Mouse (Mus musculus) midbrain, postnatal 0 days (tissue): ENCODE results near the gene Ppfibp1. TPM values are rescaled to one million over a fixed set of nuclear protein-coding genes. Genes with fewer than 3 reads are reported as not detected.
A peak's percentile ranks its signal among the peaks of the same experiment; 100 is the strongest.

Experiments used
- ATAC-seq: fragments of 200-750 bp; cut with Nextera tagmentation; 2 replicates; pipeline ENCODE4 v1.8.0; 2017; ENCODE audit warnings: moderate number of reproducible peaks, mild to moderate bottlenecking, moderate TSS enrichment, moderate library complexity; ENCODE audit not compliant: low FRiP score
- DNase-seq: peaks from one replicate; pipeline ENCODE4 v3.0.0-alpha.2; 2015; ENCODE audit warnings: low spot score
- H3K27ac ChIP-seq: fragments of 300-500 bp; sonication (generic); 2 replicates; pipeline ENCODE4 v1.5.1; 2014; ENCODE audit warnings: low read depth, mild to moderate bottlenecking, low read length, mixed read lengths
- H3K27me3 ChIP-seq: fragments of 300-500 bp; sonication (generic); 2 replicates; pipeline ENCODE4 v1.6.1; 2014; ENCODE audit warnings: low read length, control low read depth, mixed read lengths; ENCODE audit not compliant: insufficient read depth
- H3K36me3 ChIP-seq: fragments of 300-500 bp; sonication (generic); 2 replicates; pipeline ENCODE4 v1.6.1; 2014; ENCODE audit warnings: low read length, control low read depth, mixed read lengths; ENCODE audit not compliant: insufficient read depth
- H3K4me1 ChIP-seq: fragments of 300-500 bp; sonication (generic); 2 replicates; pipeline ENCODE4 v1.6.1; 2014; ENCODE audit warnings: mild to moderate bottlenecking, control low read depth, antibody characterized with exemption, low read length, mixed read lengths; ENCODE audit not compliant: insufficient read depth
- H3K4me2 ChIP-seq: fragments of 300-500 bp; sonication (generic); 2 replicates; pipeline ENCODE4 v1.6.1; 2014; ENCODE audit warnings: low read depth, mild to moderate bottlenecking, low read length, mixed read lengths; ENCODE audit not compliant: poor library complexity, severe bottlenecking
- H3K4me3 ChIP-seq: fragments of 300-500 bp; sonication (generic); 2 replicates; pipeline ENCODE4 v1.5.1; 2014; ENCODE audit warnings: low read depth, mild to moderate bottlenecking, low read length, moderate library complexity
- H3K9ac ChIP-seq: fragments of 300-500 bp; sonication (generic); replicated peaks from 2 replicates; pipeline ENCODE4 v1.6.1; 2014; ENCODE audit warnings: mild to moderate bottlenecking, low read length, moderate library complexity, mixed read lengths; ENCODE audit not compliant: poor library complexity, severe bottlenecking
- H3K9me3 ChIP-seq: fragments of 300-500 bp; sonication (generic); 2 replicates; pipeline ENCODE4 v1.6.1; 2016; ENCODE audit warnings: low read length, control low read depth
- CTCF ChIP-seq: IDR thresholded peaks from 2 replicates; pipeline ENCODE4 v1.5.1; 2016; ENCODE audit warnings: antibody characterized with exemption, mild to moderate bottlenecking
- WGBS: fragments of 180-500 bp; shearing (Covaris S2); extraction: QIAGEN DNeasy Blood & Tissue Kit; methylation state at CpG from one replicate; pipeline ENCODE4 v1.1.7; 2014; 5-methylcytosine and 5-hydroxymethylcytosine counted together
- polyA plus RNA-seq: library from polyadenylated mRNA; unstranded; fragments of >200 nt; fragmentation: Nextera tagmentation; extraction: Ambion mirVana; gene quantifications from 2 replicates; pipeline ENCODE4 v1.2.1, GENCODE M21; 2015
- total RNA-seq: library from RNA; depleted of rRNA; stranded (reverse); fragments of >200 nt; gene quantifications from 2 replicates; pipeline ENCODE4 v1.2.3, GENCODE M21; 2014

Ppfibp1 gene
- total and polyA plus RNA-seq, 2 experiments from 2014 or later = 23.7 to 25.4 TPM

DNA sequence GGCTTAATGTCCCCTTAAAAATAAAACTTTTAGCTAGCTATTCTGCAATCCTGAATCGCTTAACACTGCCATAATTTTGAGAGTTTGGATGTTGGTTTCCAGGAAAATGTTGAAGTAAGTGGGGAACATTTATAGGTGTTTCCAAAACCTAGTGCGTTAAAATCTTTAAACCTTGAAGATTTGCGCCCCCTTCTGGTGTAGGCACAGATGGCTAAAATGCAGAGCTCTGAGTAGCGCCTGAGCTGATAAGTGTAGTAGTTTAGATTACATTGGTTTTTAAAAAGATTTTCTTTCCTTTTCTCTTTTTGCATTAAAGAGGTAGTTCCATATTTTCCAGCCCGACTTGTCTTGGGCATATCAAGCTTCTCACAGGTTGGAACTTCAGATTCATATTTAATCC, 105.9 kb downstream of the Ppfibp1 start:
- no peak overlapping the region for H3K4me2 ChIP-seq
- no peak overlapping the region for H3K4me3 ChIP-seq
- peak; percentile 76 for DNase-seq
- WGBS = 44% methylated on average over 5 of the region's 5 CpGs
- no peaks in the 10 kb centered on the region for H3K27me3 ChIP-seq
- H3K9ac ChIP-seq = no peak overlapping the region
- no peaks in the 10 kb centered on the region for H3K4me1 ChIP-seq
- no peak for ATAC-seq
- H3K36me3 ChIP-seq = no peaks in the 10 kb centered on the region
- TF ChIP-seq CTCF = peak; percentile 79
- no peak overlapping the region for H3K27ac ChIP-seq
- no peaks in the 10 kb centered on the region for H3K9me3 ChIP-seq

DNA sequence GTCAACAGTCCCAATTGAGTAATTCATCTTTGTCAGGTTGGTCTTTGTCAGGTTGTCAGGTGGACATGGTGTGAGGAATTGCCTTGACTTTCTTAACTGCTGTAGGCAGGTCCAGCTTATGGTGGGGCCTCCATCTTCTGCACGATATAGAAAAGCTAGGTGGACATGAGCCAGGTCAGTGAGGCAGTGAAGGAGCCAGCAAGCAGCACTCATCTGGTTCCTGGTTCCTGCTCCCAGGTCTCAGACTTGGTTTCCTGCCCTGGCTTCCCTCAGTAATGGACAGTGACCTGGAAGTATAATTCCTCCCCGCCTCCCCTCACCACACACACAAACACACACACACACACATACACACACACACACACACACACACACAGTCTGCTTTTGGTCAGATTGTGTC, 107.1 kb downstream of the Ppfibp1 start:
- 58% methylated on average over 2 of the region's 2 CpGs for WGBS
- H3K27me3 ChIP-seq = no peaks in the 10 kb centered on the region
- no peaks in the 10 kb centered on the region for H3K4me1 ChIP-seq
- no peak for ATAC-seq
- H3K4me3 ChIP-seq = no peak overlapping the region
- H3K9me3 ChIP-seq = no peaks in the 10 kb centered on the region
- no peak for DNase-seq
- no peak overlapping the region for H3K4me2 ChIP-seq
- no peak overlapping the region for H3K27ac ChIP-seq
- H3K9ac ChIP-seq = no peak overlapping the region
- TF ChIP-seq CTCF = no peak
- H3K36me3 ChIP-seq = no peaks in the 10 kb centered on the region

DNA sequence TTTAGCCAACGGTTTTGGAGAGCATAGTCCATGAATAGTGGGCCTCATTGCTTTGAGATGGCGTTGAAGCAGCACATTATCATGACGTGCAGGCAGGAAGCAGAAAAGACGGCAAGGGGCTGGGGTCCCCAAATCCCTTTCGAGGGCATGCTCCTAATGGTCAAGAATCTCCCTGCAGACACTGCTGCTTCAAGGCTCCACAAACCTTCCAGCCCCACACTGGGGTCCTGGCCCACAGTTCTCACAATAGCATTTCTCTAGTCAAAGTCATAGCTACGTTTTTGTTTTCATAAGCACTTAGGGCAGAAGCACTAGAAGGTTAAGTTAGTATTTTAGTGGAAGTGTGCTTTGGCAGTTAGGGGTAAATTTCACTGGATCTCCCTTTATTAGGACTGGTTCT, 107.6 kb downstream of the Ppfibp1 start:
- no peak for ATAC-seq
- no peak overlapping the region for H3K27ac ChIP-seq
- H3K4me2 ChIP-seq = no peak overlapping the region
- H3K9me3 ChIP-seq = no peaks in the 10 kb centered on the region
- DNase-seq = no peak
- 77% methylated on average over 6 of the region's 6 CpGs for WGBS
- no peak for TF ChIP-seq CTCF
- H3K36me3 ChIP-seq = no peaks in the 10 kb centered on the region
- no peak overlapping the region for H3K9ac ChIP-seq
- no peaks in the 10 kb centered on the region for H3K4me1 ChIP-seq
- no peaks in the 10 kb centered on the region for H3K27me3 ChIP-seq
- H3K4me3 ChIP-seq = no peak overlapping the region

DNA sequence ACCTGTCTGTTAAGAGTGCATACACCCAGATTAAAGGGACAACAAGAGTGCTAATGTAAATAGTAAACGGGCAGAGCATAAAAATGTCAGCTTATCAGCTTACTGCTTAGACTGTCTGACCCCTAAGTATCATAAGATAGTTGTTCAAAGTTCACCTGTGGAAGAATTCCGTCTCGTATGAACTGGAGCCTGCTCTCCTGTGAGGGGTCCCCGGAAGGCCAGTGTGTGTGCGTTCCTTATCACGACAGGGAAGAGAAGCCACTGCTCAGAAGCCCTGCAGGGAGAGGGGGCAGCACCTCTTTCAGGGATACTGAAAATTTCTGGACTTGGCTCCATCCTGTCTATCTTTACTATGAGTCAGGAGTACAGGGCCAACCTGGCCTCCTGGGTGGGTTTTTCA, 108.7 kb downstream of the Ppfibp1 start:
- 90% methylated on average over 6 of the region's 6 CpGs for WGBS

DNA sequence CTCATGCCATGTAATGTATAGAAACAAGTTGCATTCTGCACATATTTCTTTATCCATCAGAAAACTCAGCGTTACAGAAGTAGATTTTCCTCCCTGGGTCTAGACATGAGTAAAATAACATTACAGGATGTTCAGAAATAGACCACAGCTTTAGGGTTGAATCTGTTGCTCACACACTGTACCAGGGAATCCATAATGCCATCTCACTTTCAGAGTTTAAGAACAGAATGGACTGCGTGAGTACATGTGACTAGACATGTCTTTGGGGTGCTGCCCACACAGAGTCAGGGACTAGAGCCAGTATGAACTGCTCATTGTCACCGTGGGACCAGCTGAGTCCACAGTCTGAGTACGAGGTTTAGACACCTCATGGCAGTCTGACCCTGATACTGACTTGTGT, 110.4 kb downstream of the Ppfibp1 start:
- H3K9me3 ChIP-seq = no peaks in the 10 kb centered on the region
- no peaks in the 10 kb centered on the region for H3K27me3 ChIP-seq
- no peak overlapping the region for H3K9ac ChIP-seq
- ATAC-seq = no peak
- no peaks in the 10 kb centered on the region for H3K4me1 ChIP-seq
- H3K4me2 ChIP-seq = no peak overlapping the region
- WGBS = 90% methylated on average over 4 of the region's 4 CpGs
- TF ChIP-seq CTCF = no peak
- H3K27ac ChIP-seq = no peak overlapping the region
- H3K36me3 ChIP-seq = no peaks in the 10 kb centered on the region
- DNase-seq = no peak
- no peak overlapping the region for H3K4me3 ChIP-seq

More for the DNA sequence above, 108.7 kb downstream of the Ppfibp1 start:
- Histone ChIP-seq H3K4me1 (no peaks in the 10 kb centered on the region), H3K4me3 (no peak overlapping the region), H3K27ac (no peak overlapping the region), H3K36me3 (no peaks in the 10 kb centered on the region), H3K4me2 (no peak overlapping the region), H3K27me3 (no peaks in the 10 kb centered on the region), H3K9me3 (no peaks in the 10 kb centered on the region), H3K9ac (no peak overlapping the region)
- ATAC-seq (no peak), DNase-seq (no peak)
- TF ChIP-seq CTCF = no peak

DNA sequence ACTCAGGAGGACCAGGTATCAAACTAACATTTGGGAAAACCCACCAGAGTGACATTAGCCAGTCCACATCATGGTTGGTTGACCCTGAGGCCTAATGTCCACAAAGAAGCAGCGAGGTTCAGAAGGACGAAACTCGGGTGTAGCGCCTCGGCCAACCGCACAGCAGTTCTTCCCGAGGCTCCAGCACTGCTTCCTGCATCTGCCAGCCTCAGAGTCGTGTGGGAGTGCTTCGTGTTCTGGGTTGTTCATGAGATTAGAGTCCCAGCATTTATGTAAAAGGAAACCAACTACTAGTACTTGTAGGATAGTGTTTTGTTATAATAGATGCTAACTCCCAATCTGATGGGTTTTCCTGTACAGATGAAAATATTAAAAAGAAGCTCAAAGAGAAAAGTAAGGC, 111.0 kb downstream of the Ppfibp1 start:
- Histone ChIP-seq H3K27me3 (no peaks in the 10 kb centered on the region), H3K36me3 (no peaks in the 10 kb centered on the region), H3K9me3 (no peaks in the 10 kb centered on the region), H3K27ac (no peak overlapping the region), H3K4me2 (no peak overlapping the region), H3K9ac (no peak overlapping the region), H3K4me1 (no peaks in the 10 kb centered on the region), H3K4me3 (no peak overlapping the region)
- ATAC-seq (no peak), DNase-seq (no peak)
- TF ChIP-seq CTCF = no peak
- WGBS = 88% methylated on average over 9 of the region's 9 CpGs
